In genomic region chr9:46191644-46192043, GRCm38 (mm10) we compare ENCODE assay signal across 9 mouse cellular contexts. TPM values are rescaled to one million over a fixed set of nuclear protein-coding genes. Genes with fewer than 3 reads are reported as not detected.
A peak's percentile ranks its signal among the peaks of the same experiment; 100 is the strongest.
DNase-seq lines count a peak whose midpoint lies in the region; ATAC-seq and TF ChIP-seq lines count a peak whose summit lies in the region.
"Had no signal": no experiment of that assay in that cellular context is flagged by ENCODE, and none has a peak within 500 bp of the region (broad histone marks: within the 10 kb centered on the region; RNA-seq: fewer than 3 reads in every experiment).

No protein-coding gene starts in this region.

- TF ChIP-seq CTCF in heart, adult 2 months (IDR thresholded peaks at IDR 0.05): peak; percentile 79

- TF ChIP-seq EP300 in heart, adult 2 months (IDR thresholded peaks at IDR 0.05; ENCODE audit: insufficient read depth, low read depth, low read length): no peak

- no peak overlapping the region for H3K4me3 ChIP-seq in heart, adult 2 months
- H3K4me3 ChIP-seq in midbrain, embryonic 11.5 days (ENCODE audit: low read depth, low read length): no peak overlapping the region
- no peak overlapping the region for H3K4me3 ChIP-seq in midbrain, embryonic 16.5 days (ENCODE audit: low read depth, low read length)

- 6% methylated on average over 1 of the region's 1 CpGs for WGBS in heart, adult 2 months
- 45% methylated on average over 1 of the region's 1 CpGs for WGBS in midbrain, embryonic 11.5 days
- WGBS in midbrain, embryonic 16.5 days: 26% methylated on average over 1 of the region's 1 CpGs

- H3K9me3 ChIP-seq in midbrain, embryonic 11.5 days (ENCODE audit: control insufficient read depth, low read length): no peaks in the 10 kb centered on the region
- no peaks in the 10 kb centered on the region for H3K9me3 ChIP-seq in midbrain, embryonic 16.5 days (replicated peaks; ENCODE audit: control insufficient read depth, low read length, poor library complexity, severe bottlenecking)

- no peak overlapping the region for H3K4me2 ChIP-seq in midbrain, embryonic 11.5 days
- H3K4me2 ChIP-seq in midbrain, embryonic 16.5 days (ENCODE audit: low read length): no peak overlapping the region

- intact Hi-C loops in heart, adult 2 months (cut with DNase I): loop anchor here (1.0 to 5.0 kb wide), 2 partner anchors 56 to 188 kb away; no protein-coding TSS in a partner anchor
- intact Hi-C loops in heart, postnatal 36 days (cut with DNase I): loop anchor here (1.0 to 5.0 kb wide), 5 partner anchors 39 to 284 kb away; partner anchors contain the start of genes Pafah1b2, Pcsk7, Rnf214 and Sik3

- no peak overlapping the region for H3K9ac ChIP-seq in heart, adult 2 months (ENCODE audit: low read depth, low read length)
- no peak overlapping the region for H3K9ac ChIP-seq in midbrain, embryonic 11.5 days (ENCODE audit: low read length)
- H3K9ac ChIP-seq in midbrain, embryonic 16.5 days (ENCODE audit: low read depth, low read length): no peak overlapping the region

- no peak for ATAC-seq in midbrain, embryonic 11.5 days (ENCODE audit: low FRiP score)
- ATAC-seq in midbrain, embryonic 16.5 days: no peak

- peaks cover 6% of the 10 kb centered on the region; the same call in 1 of the 2 replicates for H3K36me3 ChIP-seq in heart, adult 2 months (ENCODE audit: control insufficient read depth, insufficient read depth, low read length)
- no peaks in the 10 kb centered on the region for H3K36me3 ChIP-seq in midbrain, embryonic 11.5 days (ENCODE audit: control insufficient read depth, insufficient read depth, low read length)
- H3K36me3 ChIP-seq in midbrain, embryonic 16.5 days (ENCODE audit: control insufficient read depth, insufficient read depth, low read length): peaks cover 13% of the 10 kb centered on the region

- H3K79me2 ChIP-seq in heart, adult 2 months (replicated peaks; ENCODE audit: control insufficient read depth, insufficient read depth, low read length): no peaks in the 10 kb centered on the region

- TF ChIP-seq POLR2A in heart, adult 2 months (IDR thresholded peaks at IDR 0.05; ENCODE audit: insufficient read depth, low read depth, low read length): no peak

- H3K27ac ChIP-seq in heart, adult 2 months: peak overlapping the region; percentile 24
- no peak overlapping the region for H3K27ac ChIP-seq in midbrain, embryonic 11.5 days (ENCODE audit: low read depth, low read length)
- H3K27ac ChIP-seq in midbrain, embryonic 16.5 days (ENCODE audit: low read length): no peak overlapping the region

- peaks cover 16% of the 10 kb centered on the region for H3K4me1 ChIP-seq in heart, adult 2 months (ENCODE audit: control insufficient read depth, insufficient read depth, low read length)
- no peaks in the 10 kb centered on the region for H3K4me1 ChIP-seq in midbrain, embryonic 11.5 days (ENCODE audit: control insufficient read depth, insufficient read depth, low read length)
- H3K4me1 ChIP-seq in midbrain, embryonic 16.5 days (ENCODE audit: control insufficient read depth, insufficient read depth, low read length): peaks cover 2% of the 10 kb centered on the region; the same call in 1 of the 2 replicates

- H3K27me3 ChIP-seq in heart, adult 2 months (ENCODE audit: control insufficient read depth, insufficient read depth, low read length): no peaks in the 10 kb centered on the region
- no peaks in the 10 kb centered on the region for H3K27me3 ChIP-seq in midbrain, embryonic 11.5 days (ENCODE audit: control insufficient read depth, insufficient read depth, low read length)
- H3K27me3 ChIP-seq in midbrain, embryonic 16.5 days (ENCODE audit: control insufficient read depth, insufficient read depth, low read depth, low read length): no peaks in the 10 kb centered on the region

- DNase-seq in heart, adult 2 months: no peak
- DNase-seq in heart, postnatal 36 days: no peak
- DNase-seq in midbrain, embryonic 11.5 days (ENCODE audit: low spot score, missing footprints): peak; percentile 87
- DNase-seq in brain, adult 2 months (ENCODE audit: low read depth, low spot score): peak; percentile 85
- DNase-seq in retina, embryonic 14.5 days (ENCODE audit: low spot score): peak; percentile 75
- DNase-seq in right cerebral cortex, adult 2 months (ENCODE audit: low spot score in 2 of 2): no peak
- no peak for DNase-seq in layer of hippocampus, postnatal 25 days (ENCODE audit: extremely low spot score in 1 of 2, low spot score in 1 of 2)

RNA-seq across cellular contexts. Expression of gene Apoa1, which starts 36.7 kb away (rescaled TPM):
- total RNA-seq in heart, adult 2 months (2021): not detected
- polyA plus RNA-seq in heart, adult 2 months (2012; rRNA removed): 0.51 and 2.3 TPM in 2 replicates
- total RNA-seq in heart, postnatal 36 days (2021): not detected
- polyA plus RNA-seq in midbrain, embryonic 11.5 days (2014; fragmentation: Nextera tagmentation; extraction: Ambion mirVana): 0.68 and 1.00 TPM in 2 replicates
- 3.5 and 3.9 TPM in 2 replicates for polyA plus RNA-seq in midbrain, embryonic 16.5 days (2015; fragmentation: Nextera tagmentation; extraction: Ambion mirVana)
- total RNA-seq in layer of hippocampus, postnatal 25 days (2021): under 1 TPM in 1 of 2 experiments, not detected in 1; 0.44 TPM

RNA-seq across cellular contexts. Expression of gene Apoc3, which starts 43.8 kb away (rescaled TPM):
- not detected for total RNA-seq in heart, adult 2 months (2021)
- 1.4 and 3.3 TPM in 2 replicates for polyA plus RNA-seq in heart, adult 2 months (2012; rRNA removed)
- not detected for total RNA-seq in heart, postnatal 36 days (2021)
- not detected in 2 replicates for polyA plus RNA-seq in midbrain, embryonic 11.5 days (2014; fragmentation: Nextera tagmentation; extraction: Ambion mirVana)
- polyA plus RNA-seq in midbrain, embryonic 16.5 days (2015; fragmentation: Nextera tagmentation; extraction: Ambion mirVana): not detected in 2 replicates
- under 1 TPM; 0.94 to 0.96 TPM for total RNA-seq in layer of hippocampus, postnatal 25 days (2021)
- total RNA-seq: layer of hippocampus, postnatal 14 days had no signal

RNA-seq across cellular contexts. Expression of gene Apoa4, which starts 48.9 kb away (rescaled TPM):
- not detected for total RNA-seq in heart, adult 2 months (2021)
- 0.09 and 0.10 TPM in 2 replicates for polyA plus RNA-seq in heart, adult 2 months (2012; rRNA removed)
- not detected for total RNA-seq in heart, postnatal 36 days (2021)
- polyA plus RNA-seq in midbrain, embryonic 11.5 days (2014; fragmentation: Nextera tagmentation; extraction: Ambion mirVana): not detected in 2 replicates
- polyA plus RNA-seq in midbrain, embryonic 16.5 days (2015; fragmentation: Nextera tagmentation; extraction: Ambion mirVana): not detected in 2 replicates
- not detected for total RNA-seq in layer of hippocampus, postnatal 25 days (2021)
- total RNA-seq: layer of hippocampus, postnatal 14 days had no signal

Comparison
In these comparisons a context has a peak if more than half of its experiments do, and no peak if none do; other contexts are left out.
1. DNase-seq: peak in midbrain, embryonic 11.5 days (single experiment), brain, adult 2 months (single experiment) and retina, embryonic 14.5 days (single experiment); none in heart, adult 2 months (0 of 2), heart, postnatal 36 days (0 of 2), right cerebral cortex, adult 2 months (0 of 2) and layer of hippocampus, postnatal 25 days (0 of 2).